ENCODE assay signal across 7 mouse cellular contexts in genomic region chr1:44064625-44065024, GRCm38 (mm10). TPM values are rescaled to one million over a fixed set of nuclear protein-coding genes. Genes with fewer than 3 reads are reported as not detected.
DNase-seq lines count a peak whose midpoint lies in the region; ATAC-seq and TF ChIP-seq lines count a peak whose summit lies in the region.

No protein-coding gene starts in this region.

- no peaks in the 10 kb centered on the region for H3K36me3 ChIP-seq in lung, embryonic 14.5 days (ENCODE audit: insufficient read depth)

- no peaks in the 10 kb centered on the region for H3K4me1 ChIP-seq in lung, embryonic 14.5 days (ENCODE audit: insufficient read depth)

- ATAC-seq in frontal cortex, adult (ENCODE audit: low TSS enrichment): peak; percentile 98
- ATAC-seq in lung, embryonic 14.5 days (ENCODE audit: insufficient read depth): no peak

- DNase-seq in urinary bladder, postnatal 36 days (ENCODE audit: low spot score in 2 of 2): peak; percentile 39 to 46
- DNase-seq in urinary bladder, postnatal 10 days (ENCODE audit: low spot score): no peak
- peak; percentile 49 for DNase-seq in adrenal gland, adult 2 months
- peak; percentile 62 to 76 for DNase-seq in kidney, postnatal 36 days
- DNase-seq in lung, embryonic 14.5 days: peak; percentile 77
- peak; percentile 35 for DNase-seq in skeletal muscle tissue, adult 2 months (ENCODE audit: low read depth, low spot score)

- no peak overlapping the region for H3K27ac ChIP-seq in lung, embryonic 14.5 days (ENCODE audit: low read depth)

- TF ChIP-seq CTCF in lung, embryonic 14.5 days (IDR thresholded peaks at IDR 0.05; ENCODE audit: low read depth): peak; percentile 63

- 0% methylated on average over 1 of the region's 1 CpGs for WGBS in lung, embryonic 14.5 days

- no peak overlapping the region for H3K9ac ChIP-seq in lung, embryonic 14.5 days

- no peaks in the 10 kb centered on the region for H3K27me3 ChIP-seq in lung, embryonic 14.5 days (ENCODE audit: insufficient read depth, low read length)

- H3K4me2 ChIP-seq in lung, embryonic 14.5 days: no peak overlapping the region

- H3K9me3 ChIP-seq in lung, embryonic 14.5 days (ENCODE audit: low read depth, low read length): no peaks in the 10 kb centered on the region

- no peak overlapping the region for H3K4me3 ChIP-seq in lung, embryonic 14.5 days (ENCODE audit: low read depth, low read length)

RNA-seq across cellular contexts. Expression of gene Gm8251, which starts 2.9 kb away (rescaled TPM):
- under 1 TPM in 1 of 2 experiments, not detected in 1; 0.12 TPM for total RNA-seq in adrenal gland, adult 2 months (2021)
- not detected in 2 replicates for polyA plus RNA-seq in adrenal gland, adult 2 months (2012; rRNA removed)
- 0.14 and 0.15 TPM in 2 replicates for polyA plus RNA-seq in lung, embryonic 14.5 days (2014; fragmentation: Nextera tagmentation; extraction: Ambion mirVana)

RNA-seq across cellular contexts. Expression of gene Tex30, which starts 37.6 kb away (rescaled TPM):
- 10 to 100 TPM in 1 of 2 experiments, 1 to 10 TPM in 1; 9.3 to 11.5 TPM for total RNA-seq in adrenal gland, adult 2 months (2021)
- 1.2 and 1.4 TPM in 2 replicates for polyA plus RNA-seq in adrenal gland, adult 2 months (2012; rRNA removed)
- 93.6 and 96.0 TPM in 2 replicates for polyA plus RNA-seq in lung, embryonic 14.5 days (2014; fragmentation: Nextera tagmentation; extraction: Ambion mirVana)

RNA-seq across cellular contexts. Expression of gene Mettl21c, which starts 44.8 kb away (rescaled TPM):
- total RNA-seq in adrenal gland, adult 2 months (2021): not detected
- 0.04 TPM in 1 of 2 replicates, not detected in the other for polyA plus RNA-seq in adrenal gland, adult 2 months (2012; rRNA removed)
- 0.49 and 0.57 TPM in 2 replicates for polyA plus RNA-seq in lung, embryonic 14.5 days (2014; fragmentation: Nextera tagmentation; extraction: Ambion mirVana)

RNA-seq across cellular contexts. Expression of gene Kdelc1, which starts 54.0 kb away (rescaled TPM):
- 10 to 100 TPM; 15.3 to 17.9 TPM for total RNA-seq in adrenal gland, adult 2 months (2021)
- 23.2 and 31.7 TPM in 2 replicates for polyA plus RNA-seq in adrenal gland, adult 2 months (2012; rRNA removed)
- 71.2 and 73.7 TPM in 2 replicates for polyA plus RNA-seq in lung, embryonic 14.5 days (2014; fragmentation: Nextera tagmentation; extraction: Ambion mirVana)

RNA-seq across cellular contexts. Expression of gene Bivm, which starts 54.1 kb away (rescaled TPM):
- 10 to 100 TPM; 13.3 to 19.4 TPM for total RNA-seq in adrenal gland, adult 2 months (2021)
- polyA plus RNA-seq in adrenal gland, adult 2 months (2012; rRNA removed): 3.4 and 9.2 TPM in 2 replicates
- polyA plus RNA-seq in lung, embryonic 14.5 days (2014; fragmentation: Nextera tagmentation; extraction: Ambion mirVana): 18.9 and 21.1 TPM in 2 replicates

Comparison
In these comparisons a context has a peak if more than half of its experiments do, and no peak if none do; other contexts are left out.
1. RNA of gene Tex30, which starts 37.6 kb away (polyA plus RNA-seq): 93.6 to 96.0 TPM in lung, embryonic 14.5 days; 1.2 to 1.4 TPM in adrenal gland, adult 2 months; every median in the first group is over 10 times any median in the second.